Mouse (Mus musculus) retina, embryonic 14.5 days (tissue): ENCODE measurements at regions not wholly inside any gene's neighbourhood (a gene's known extent, or its start where the extent isn't known, plus 50 kb on each side); places are given as distances from the start of the nearest gene placed in this dataset.

Source experiments
- DNase-seq: peaks from one replicate; pipeline ENCODE4 v3.0.0-alpha.2; 2015; ENCODE audit warnings: low spot score

DNA sequence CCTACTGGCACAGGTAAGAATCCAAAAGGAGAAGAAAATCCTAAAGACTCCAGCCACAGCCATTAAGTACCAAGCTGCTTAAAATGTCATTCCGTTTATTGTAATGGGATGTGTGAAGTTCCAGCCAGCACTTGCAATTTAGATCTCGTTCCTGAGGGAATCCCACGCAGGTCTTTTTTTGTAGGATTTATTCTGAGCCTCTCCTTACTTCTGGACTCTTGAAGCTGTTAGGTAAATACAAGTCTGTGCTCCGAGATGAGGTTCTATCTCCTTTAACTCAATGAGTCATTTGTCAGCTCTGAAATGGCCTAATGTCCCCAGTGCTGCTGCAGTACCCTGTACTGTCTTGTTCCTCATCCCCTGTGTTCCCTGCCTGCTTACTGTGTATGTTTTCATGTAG is 94.9 kb upstream of the Eef1e1 start:
- DNase-seq, result no peak

DNA sequence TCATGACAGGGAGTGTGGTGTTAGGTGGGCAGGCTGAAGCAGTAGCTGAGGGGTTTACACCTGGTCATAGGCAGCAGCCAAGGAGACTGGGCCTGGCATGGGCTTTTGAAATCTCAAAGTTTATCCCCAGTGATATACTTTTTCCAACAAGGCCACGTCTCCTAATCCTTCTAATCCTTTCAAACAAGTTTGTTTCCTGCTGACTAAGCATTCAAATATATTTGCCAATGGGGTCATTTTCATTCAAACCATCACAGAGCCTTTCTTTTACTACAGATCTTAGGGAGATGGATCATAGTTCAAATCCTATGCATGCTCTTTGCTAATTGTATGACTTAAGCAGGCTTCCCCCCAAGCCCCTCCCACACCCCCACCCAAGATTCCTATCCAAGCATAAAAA is 93.0 kb upstream of the Eef1e1 start:
- no peak for DNase-seq

DNA sequence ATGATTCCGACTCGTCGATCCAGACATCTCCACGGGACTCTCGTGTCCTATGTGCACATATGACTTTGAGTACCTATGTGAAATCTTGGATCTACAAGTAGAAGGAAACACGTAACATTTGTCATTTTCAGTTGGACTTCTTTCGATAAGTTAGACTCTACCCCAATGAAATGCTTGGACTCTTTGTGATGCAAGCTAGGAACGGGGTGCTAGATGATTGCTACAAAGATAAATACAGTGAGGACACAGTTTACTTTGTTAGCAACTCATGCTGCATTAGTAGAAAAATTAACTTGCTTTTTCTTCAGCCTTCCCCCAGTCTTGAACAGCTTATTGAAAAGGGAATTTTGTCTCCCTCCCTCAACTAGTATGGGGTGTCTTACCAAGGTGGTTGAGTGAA is 81.2 kb upstream of the Eef1e1 start:
- DNase-seq, result no peak

DNA sequence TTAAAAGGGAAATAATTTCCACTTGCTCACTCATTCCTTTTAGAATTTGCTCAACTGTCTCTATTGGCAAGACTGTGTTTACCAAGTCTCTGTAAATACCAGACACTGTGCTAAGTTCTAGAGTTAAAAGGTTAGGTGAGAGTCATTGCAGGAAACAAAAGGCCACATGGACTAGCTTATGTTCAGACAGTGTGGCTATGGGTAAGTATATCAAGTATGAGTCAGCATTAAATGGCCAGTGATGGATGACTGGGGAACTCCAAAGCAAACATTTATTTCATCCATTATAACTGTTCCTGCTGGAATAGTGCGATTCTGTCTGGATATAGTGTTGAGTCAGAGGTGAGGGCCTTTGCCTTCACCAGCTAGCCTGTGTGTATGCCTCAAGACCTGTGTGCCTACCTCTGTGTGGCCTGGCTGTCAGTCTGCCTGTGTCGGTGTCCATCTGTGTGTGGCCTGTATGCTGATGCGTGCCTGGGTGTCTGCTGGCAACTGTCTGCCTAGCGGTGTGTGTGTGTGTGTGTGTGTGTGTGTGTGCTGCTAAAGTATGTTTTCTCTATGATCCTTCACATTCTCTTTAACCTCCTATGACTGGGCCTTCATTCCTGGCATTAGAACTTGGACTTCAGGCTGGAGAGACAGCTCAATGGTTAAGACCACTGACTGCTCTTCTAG is 77.6 kb upstream of the Eef1e1 start:
- DNase-seq, result no peak

DNA sequence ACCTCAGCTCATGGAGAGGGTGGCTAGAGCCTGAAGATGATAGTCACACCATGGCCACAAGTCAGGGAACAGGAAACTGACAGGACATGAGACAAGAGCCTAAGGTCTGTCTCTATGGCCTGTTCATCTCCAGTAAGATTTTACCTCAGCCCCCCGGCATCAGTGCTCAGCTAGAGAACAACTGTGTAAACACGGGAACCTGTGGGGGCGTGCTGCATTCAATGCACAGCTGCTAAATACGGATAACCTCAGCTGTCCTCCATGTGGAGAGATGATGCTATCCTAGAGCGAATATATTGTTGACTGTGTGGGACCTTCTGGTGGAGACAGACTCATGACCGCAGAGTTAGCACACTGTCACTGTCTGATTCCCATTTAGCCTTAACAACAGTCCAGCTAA is 76.4 kb upstream of the Eef1e1 start:
- DNase-seq, result no peak

DNA sequence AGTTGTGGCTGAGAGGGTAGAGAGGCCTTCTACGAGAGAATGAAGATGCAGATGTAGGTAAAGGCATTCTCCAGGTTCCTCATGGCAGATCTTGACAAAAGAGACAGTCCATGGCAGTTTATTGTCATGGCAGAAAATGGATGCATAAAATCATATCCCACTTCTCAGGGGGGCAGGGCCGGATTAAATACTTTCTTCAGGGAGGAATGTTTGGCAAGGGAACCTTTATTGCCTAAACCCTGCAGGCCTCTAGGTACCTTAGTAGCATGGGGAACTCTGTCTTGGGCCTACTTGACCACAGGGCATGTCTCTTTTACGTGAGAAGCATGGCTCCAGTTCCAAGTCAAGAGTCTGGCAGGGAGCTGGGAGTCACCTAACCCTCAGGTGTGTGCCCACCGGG is 74.4 kb upstream of the Eef1e1 start:
- no peak for DNase-seq

DNA sequence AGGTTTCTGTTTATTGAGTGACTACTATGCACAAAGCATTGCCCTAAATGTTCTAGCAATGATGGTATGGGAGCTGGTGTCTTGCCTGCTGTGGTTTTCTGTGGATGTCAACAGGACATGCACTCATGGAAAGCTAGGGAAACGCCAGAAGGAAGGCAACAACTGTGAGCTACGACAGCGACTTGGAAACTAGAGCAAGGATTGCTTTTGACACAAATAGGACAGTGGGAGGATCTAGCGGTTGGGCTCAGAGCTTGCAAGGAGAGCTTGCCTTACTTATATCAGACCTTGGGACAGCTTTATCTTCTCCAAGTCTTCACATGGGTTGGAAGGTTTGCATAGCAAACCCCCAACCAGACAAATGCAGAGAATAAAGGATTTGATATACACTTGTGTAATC is 66.6 kb upstream of the Eef1e1 start:
- DNase-seq, result no peak

DNA sequence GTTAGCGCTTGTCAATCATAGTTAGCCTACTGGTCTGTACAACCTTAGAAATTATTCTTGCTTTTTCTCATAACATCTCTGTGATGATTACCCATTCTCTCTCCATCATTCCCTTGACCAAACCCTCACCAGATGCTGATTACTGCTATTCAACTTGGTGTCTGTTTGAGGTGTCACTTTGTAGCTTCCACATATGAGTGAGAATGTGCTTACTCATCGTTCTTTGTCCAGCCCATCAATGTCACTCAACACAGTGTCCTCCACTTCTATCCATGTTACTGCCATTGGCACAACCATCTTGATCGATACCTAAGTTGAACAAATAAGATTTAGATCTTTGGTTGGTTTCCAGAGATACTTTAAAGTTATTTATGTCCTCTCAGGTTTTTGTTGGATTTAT is 62.3 kb upstream of the Eef1e1 start:
- DNase-seq, result no peak

DNA sequence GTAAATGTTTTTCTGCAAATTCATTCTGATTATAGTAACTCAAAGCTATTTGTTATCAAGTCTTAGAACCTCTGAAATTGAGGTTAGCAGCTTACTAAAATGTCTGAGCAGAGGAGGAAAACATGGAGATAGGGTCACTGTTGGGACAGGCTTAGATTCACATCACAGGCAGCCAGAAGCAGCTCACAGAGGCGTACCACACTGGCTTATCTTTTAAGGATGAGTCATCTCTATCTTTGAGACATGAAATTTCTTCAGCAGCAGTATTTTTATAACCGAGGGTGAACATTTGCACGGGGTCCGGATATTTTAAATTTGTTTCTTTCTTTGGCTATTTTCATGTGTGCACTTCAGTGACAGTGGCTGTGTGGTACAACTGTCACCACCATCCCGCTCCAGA is 56.0 kb upstream of the Eef1e1 start:
- no peak for DNase-seq
